Mouse (Mus musculus): ENCODE data around the gene Gm49403.

Gm49403 gene

GRCm38 (mm10) chr19:8919684-8920072 is 35.9 kb downstream of the Gm49403 start:
- DNase-seq = no peak

- peak; percentile 79 to 84 for DNase-seq
Measured at GRCm38 (mm10) chr19:8920073-8920736, 36.5 kb downstream of the Gm49403 start, which contains the start of gene B3gat3. TSS of gene B3gat3 (plus strand) at chr19:8920374.

- DNase-seq = peak in 1 of 2 experiments; percentile 15
Measured at GRCm38 (mm10) chr19:8920836-8921291, 37.1 kb downstream of the Gm49403 start.

- no peak for DNase-seq
Measured at GRCm38 (mm10) chr19:8921741-8922140, 38.0 kb downstream of the Gm49403 start.

GRCm38 (mm10) chr19:8926766-8927165 is 43.0 kb downstream of the Gm49403 start:
- no peak for DNase-seq

- DNase-seq = no peak
Measured at GRCm38 (mm10) chr19:8927891-8928525, 44.3 kb downstream of the Gm49403 start.

- no peak for DNase-seq
Measured at GRCm38 (mm10) chr19:8928689-8929223, 45.0 kb downstream of the Gm49403 start.

GRCm38 (mm10) chr19:8929224-8930088 is 45.7 kb downstream of the Gm49403 start, which contains the start of the genes Rom1 and Eml3:
TSS of gene Rom1 (minus strand) at chr19:8929356.
TSS of gene Eml3 (plus strand) at chr19:8929552.
- DNase-seq = peak; percentile 86

GRCm38 (mm10) chr19:8930117-8930516 is 46.4 kb downstream of the Gm49403 start:
- DNase-seq = no peak

- no peak for DNase-seq
Measured at GRCm38 (mm10) chr19:8930771-8931170, 47.0 kb downstream of the Gm49403 start.

GRCm38 (mm10) chr19:8936736-8937135 is 53.0 kb downstream of the Gm49403 start:
- no peak for DNase-seq
